Mouse (Mus musculus) layer of hippocampus, adult 2 months (tissue): ENCODE measurements around the gene Heatr3. TPM values are rescaled to one million over a fixed set of nuclear protein-coding genes. Genes with fewer than 3 reads are reported as not detected.

Experiments
- DNase-seq, 2 experiments: peaks; one replicate each; pipeline ENCODE4 v3.0.0; 2022; ENCODE audit warnings: low spot score in 2 of 2
- H3K27ac ChIP-seq: fragments of 200-600 bp; 2 replicates; pipeline ENCODE4 v1.8.1; 2022
- H3K4me3 ChIP-seq: fragments of 200-600 bp; 2 replicates; pipeline ENCODE4 v1.8.1; 2022; ENCODE audit warnings: mild to moderate bottlenecking
- CTCF ChIP-seq: fragments of 200-600 bp; conservative IDR thresholded peaks from 2 replicates; pipeline ENCODE4 v1.8.1; 2022; ENCODE audit warnings: antibody characterized with exemption, mild to moderate bottlenecking, moderate library complexity
- total RNA-seq, 2 experiments: library from RNA; stranded (reverse); gene quantifications; 2 replicates each; pipeline ENCODE4 v1.2.3; 2021

Heatr3 gene
- total RNA-seq, 2 experiments from 2014 or later = 30.0 to 32.9 TPM

GRCm38 (mm10) chr8:88141629-88142028 lies 4.0 kb downstream of the Heatr3 start:
- TF ChIP-seq CTCF = no peak
- no peak overlapping the region for H3K4me3 ChIP-seq
- no peak for DNase-seq
- H3K27ac ChIP-seq = no peak overlapping the region

- DNase-seq = no peak
- no peak for TF ChIP-seq CTCF
- no peak overlapping the region for H3K27ac ChIP-seq
- H3K4me3 ChIP-seq = no peak overlapping the region
Measured at GRCm38 (mm10) chr8:88144041-88144440, 6.4 kb downstream of the Heatr3 start.

GRCm38 (mm10) chr8:88150910-88151371 lies 13.3 kb downstream of the Heatr3 start:
- peak in 1 of 2 experiments; percentile 4 for DNase-seq
- TF ChIP-seq CTCF = no peak
- peak overlapping the region; percentile 36; the same call in 1 of the 2 replicates for H3K27ac ChIP-seq
- H3K4me3 ChIP-seq = no peak overlapping the region

GRCm38 (mm10) chr8:88160237-88160995 lies 22.8 kb downstream of the Heatr3 start:
- H3K27ac ChIP-seq = no peak overlapping the region
- H3K4me3 ChIP-seq = no peak overlapping the region
- DNase-seq = no peak
- TF ChIP-seq CTCF = no peak

GRCm38 (mm10) chr8:88161439-88161838 lies 23.8 kb downstream of the Heatr3 start:
- DNase-seq = peak; percentile 24 to 66
- H3K27ac ChIP-seq = no peak overlapping the region
- peak; percentile 85 for TF ChIP-seq CTCF
- H3K4me3 ChIP-seq = no peak overlapping the region

- DNase-seq = no peak
- Histone ChIP-seq H3K4me3 (no peak overlapping the region), H3K27ac (no peak overlapping the region)
- no peak for TF ChIP-seq CTCF
Measured at GRCm38 (mm10) chr8:88175264-88175663, 37.6 kb downstream of the Heatr3 start.

GRCm38 (mm10) chr8:88177291-88177690 lies 39.6 kb downstream of the Heatr3 start:
- Histone ChIP-seq H3K27ac (no peak overlapping the region), H3K4me3 (no peak overlapping the region)
- DNase-seq = no peak
- TF ChIP-seq CTCF = no peak

GRCm38 (mm10) chr8:88183121-88183520 lies 45.5 kb downstream of the Heatr3 start:
- Histone ChIP-seq H3K27ac (no peak overlapping the region), H3K4me3 (no peak overlapping the region)
- TF ChIP-seq CTCF = no peak
- no peak for DNase-seq

- no peak for DNase-seq
Measured at GRCm38 (mm10) chr8:88184914-88185313, 47.3 kb downstream of the Heatr3 start.

GRCm38 (mm10) chr8:88185716-88186115 lies 48.1 kb downstream of the Heatr3 start:
- no peak overlapping the region for H3K4me3 ChIP-seq
- no peak overlapping the region for H3K27ac ChIP-seq
- DNase-seq = no peak
- TF ChIP-seq CTCF = no peak

More at GRCm38 (mm10) chr8:88184914-88185313, 47.3 kb downstream of the Heatr3 start:
- TF ChIP-seq CTCF = no peak
- Histone ChIP-seq H3K27ac (no peak overlapping the region), H3K4me3 (no peak overlapping the region)

GRCm38 (mm10) chr8:88197328-88197727 lies 59.7 kb downstream of the Heatr3 start:
- no peak for DNase-seq
- no peak for TF ChIP-seq CTCF
- no peak overlapping the region for H3K27ac ChIP-seq
- H3K4me3 ChIP-seq = no peak overlapping the region

GRCm38 (mm10) chr8:88198551-88198944 lies 60.9 kb downstream of the Heatr3 start:
- no peak for TF ChIP-seq CTCF
- Histone ChIP-seq H3K4me3 (peak overlapping the region; percentile 67), H3K27ac (peak overlapping the region; percentile 88)
- peak; percentile 23 to 34 for DNase-seq

GRCm38 (mm10) chr8:88198945-88199571 lies 61.4 kb downstream of the Heatr3 start, which contains the start of gene Tent4b:
Gene Tent4b, plus strand, starts transcription at chr8:88199213.
- DNase-seq = peak; percentile 91 to 93
- Histone ChIP-seq H3K27ac (peak within 1 kb of the TSS; percentile 88), H3K4me3 (peak within 1 kb of the TSS; percentile 80)
- no peak for TF ChIP-seq CTCF
